Mouse (Mus musculus) thymus, postnatal 36 days (tissue): ENCODE data around the gene Smim1.

Experiments used
- DNase-seq, 2 experiments: peaks; one replicate each; pipeline ENCODE4 v3.0.0; 2022; ENCODE audit warnings: mixed read lengths in 2 of 2

Smim1 gene

GRCm38 (mm10) chr4:154025641-154026440 is at the start of gene Smim1:
Gene Smim1, minus strand, starts transcription at chr4:154026230.
- DNase-seq: peak; percentile 27 to 31

GRCm38 (mm10) chr4:154071941-154072340 is 45.9 kb upstream of the Smim1 start:
- no peak for DNase-seq

GRCm38 (mm10) chr4:154071521-154071920 is 45.5 kb upstream of the Smim1 start:
- DNase-seq: no peak

- DNase-seq: no peak
These were observed 44.9 kb upstream of the Smim1 start for GRCm38 (mm10) chr4:154070896-154071295.

- DNase-seq: no peak
These were observed 39.1 kb upstream of the Smim1 start for GRCm38 (mm10) chr4:154064827-154065773.

- DNase-seq: no peak
These were observed 31.7 kb upstream of the Smim1 start for GRCm38 (mm10) chr4:154057696-154058095.

- DNase-seq: no peak
These were observed 30.6 kb upstream of the Smim1 start for GRCm38 (mm10) chr4:154056661-154057060.

- no peak for DNase-seq
These were observed 30.0 kb upstream of the Smim1 start for GRCm38 (mm10) chr4:154056046-154056445.

- DNase-seq: no peak
These were observed 29.5 kb upstream of the Smim1 start for GRCm38 (mm10) chr4:154055482-154055881.

GRCm38 (mm10) chr4:154053065-154053464 is 27.0 kb upstream of the Smim1 start:
- DNase-seq: no peak

- DNase-seq: no peak
These were observed 25.4 kb upstream of the Smim1 start for GRCm38 (mm10) chr4:154051401-154051800.

GRCm38 (mm10) chr4:154045837-154046236 is 19.8 kb upstream of the Smim1 start:
- DNase-seq: no peak

GRCm38 (mm10) chr4:154042577-154042976 is 16.5 kb upstream of the Smim1 start, which contains the start of gene Ccdc27:
Gene Ccdc27, minus strand, starts transcription at chr4:154042677.
- DNase-seq: no peak

- DNase-seq: no peak
These were observed 11.1 kb upstream of the Smim1 start for GRCm38 (mm10) chr4:154037123-154037522.

- peak in 1 of 2 experiments; percentile 4 for DNase-seq
These were observed 2.6 kb upstream of the Smim1 start for GRCm38 (mm10) chr4:154028646-154029045.

- DNase-seq: no peak
These were observed 2.0 kb upstream of the Smim1 start for GRCm38 (mm10) chr4:154028066-154028465.

GRCm38 (mm10) chr4:154026441-154026761 is 371 bp upstream of the Smim1 start:
- DNase-seq: no peak

- no peak for DNase-seq
These were observed 1.1 kb downstream of the Smim1 start for GRCm38 (mm10) chr4:154024729-154025521.

GRCm38 (mm10) chr4:154023754-154024601 is 2.1 kb downstream of the Smim1 start:
- DNase-seq: no peak

GRCm38 (mm10) chr4:154022844-154023243 is 3.2 kb downstream of the Smim1 start:
- no peak for DNase-seq

GRCm38 (mm10) chr4:154022407-154022806 is 3.6 kb downstream of the Smim1 start:
- DNase-seq: no peak

GRCm38 (mm10) chr4:154021432-154021831 is 4.6 kb downstream of the Smim1 start:
- no peak for DNase-seq
